Mouse (Mus musculus) lung, postnatal 36 days (tissue): ENCODE measurements around the gene Rem2.

Experiments used
- DNase-seq: peaks from one replicate; pipeline ENCODE4 v3.0.0; 2022; ENCODE audit warnings: mixed read lengths

The Rem2 gene

GRCm38 (mm10) chr14:54443712-54444618 lies 31.9 kb upstream of the Rem2 start:
- DNase-seq = peak; percentile 56

- DNase-seq = no peak
These were observed 30.4 kb upstream of the Rem2 start for GRCm38 (mm10) chr14:54445476-54445875.

DNA sequence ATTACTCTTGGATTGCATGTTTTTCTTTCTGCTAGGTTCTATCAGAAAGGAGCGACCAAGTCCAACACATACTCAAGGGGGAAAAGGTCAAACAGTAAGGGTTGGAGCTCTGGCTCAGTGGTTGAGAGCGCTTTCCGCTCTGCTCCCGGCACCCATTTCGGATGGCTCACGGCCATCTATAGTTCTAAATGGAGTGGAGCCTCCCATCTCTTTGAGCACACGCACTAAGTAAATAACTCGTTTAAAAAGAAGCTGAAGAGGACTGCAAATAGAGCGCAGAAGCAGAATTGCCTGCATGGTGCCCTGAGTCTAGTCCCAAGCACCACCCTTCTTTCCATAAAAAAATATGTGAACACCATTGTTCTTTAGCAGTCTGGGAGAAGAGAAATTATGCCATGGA lies 22.3 kb upstream of the Rem2 start:
- DNase-seq = peak; percentile 53

GRCm38 (mm10) chr14:54454669-54455528 lies 21.0 kb upstream of the Rem2 start:
- peak; percentile 70 for DNase-seq

DNA sequence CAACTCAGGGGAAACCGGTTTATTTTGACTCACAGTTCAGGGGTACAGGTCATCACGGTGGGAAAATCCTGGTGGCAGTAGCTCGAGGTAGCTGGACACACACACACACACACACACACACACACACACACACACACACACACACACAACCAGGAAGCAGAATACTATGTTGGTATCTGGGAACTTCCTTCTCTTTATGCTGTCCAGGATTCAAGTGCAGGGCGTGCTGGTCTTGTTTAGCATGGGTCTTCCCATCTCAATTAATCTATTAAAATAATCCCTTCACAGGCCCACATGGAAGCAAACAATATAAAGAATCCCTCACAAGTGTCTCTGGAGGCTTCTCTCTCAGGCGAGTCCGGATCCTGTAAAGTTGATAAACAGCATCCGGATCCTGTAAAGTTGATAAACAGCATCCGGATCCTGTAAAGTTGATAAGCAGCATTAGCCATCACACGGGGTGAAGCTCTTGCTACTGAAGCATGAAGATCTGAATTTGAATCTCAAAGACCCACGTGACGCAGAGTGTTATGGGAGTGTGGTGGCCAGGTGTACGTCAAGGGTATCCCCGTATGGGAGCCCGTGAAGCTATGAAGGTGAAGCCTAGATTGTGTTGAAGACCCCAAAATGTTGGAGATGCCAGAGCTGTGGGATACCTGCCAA lies 17.9 kb upstream of the Rem2 start:
- DNase-seq = no peak

DNA sequence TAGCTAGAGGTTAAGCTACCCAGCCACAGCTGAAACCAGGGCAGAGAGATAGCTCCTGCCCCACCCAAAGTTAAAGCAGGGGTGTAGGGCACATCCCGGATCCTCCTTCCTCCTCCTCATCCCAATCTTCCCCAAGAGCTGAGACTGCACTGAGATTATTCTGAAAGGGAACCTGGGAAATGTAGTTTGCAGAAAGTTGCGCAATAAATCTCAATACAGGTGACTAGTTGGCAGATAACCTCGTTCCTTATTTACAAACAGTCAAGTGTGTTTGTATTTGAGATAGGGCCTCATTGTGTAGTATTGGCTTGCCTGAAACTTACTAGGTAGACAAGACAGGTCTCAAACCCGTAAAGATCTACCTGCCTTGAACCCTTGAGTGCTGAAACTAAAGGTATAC lies 13.8 kb upstream of the Rem2 start:
- DNase-seq = peak; percentile 57

DNA sequence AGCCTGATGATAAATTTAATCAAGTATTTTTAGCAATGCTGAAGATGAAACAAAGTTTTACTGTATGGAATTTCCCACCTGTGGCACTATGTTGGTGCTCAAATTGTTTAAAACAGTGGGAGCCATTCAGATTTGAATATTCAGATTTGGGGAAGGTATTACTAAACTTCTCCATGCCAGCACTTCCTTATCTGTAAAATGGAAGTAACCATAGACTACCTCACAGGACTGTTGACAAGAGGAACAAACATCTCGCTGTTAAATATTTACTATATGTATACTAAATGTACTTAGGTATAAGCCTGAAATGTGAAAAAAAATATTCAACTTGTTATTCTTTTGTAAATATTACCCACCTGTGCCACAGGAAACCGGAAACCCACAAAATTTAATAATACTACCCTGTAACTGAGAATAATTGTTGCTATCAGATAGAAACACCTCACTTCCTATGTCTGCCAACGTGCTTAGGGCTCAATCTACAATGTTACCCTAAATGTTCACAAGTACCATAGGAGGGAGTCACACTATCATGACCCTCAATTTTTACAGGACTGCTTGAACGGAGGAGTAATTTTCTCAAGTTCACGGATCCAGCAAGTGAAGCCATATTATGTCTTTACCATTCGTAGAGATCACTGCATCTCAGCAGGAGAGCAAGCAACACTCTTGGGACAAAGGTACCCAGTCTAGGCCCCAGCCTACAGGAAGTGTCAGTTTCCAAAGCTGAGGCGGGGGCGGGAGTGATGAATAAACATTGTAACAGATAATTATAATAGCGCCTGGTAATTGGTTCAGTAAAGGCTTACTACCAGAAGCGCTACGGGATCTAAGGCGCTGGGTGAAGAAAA lies 12.6 kb upstream of the Rem2 start:
- no peak for DNase-seq

- DNase-seq = peak; percentile 93
These were observed 12.0 kb upstream of the Rem2 start, which contains the start of gene Lrp10 for GRCm38 (mm10) chr14:54463959-54464292. Lrp10 (plus strand) TSS chr14:54464137.

DNA sequence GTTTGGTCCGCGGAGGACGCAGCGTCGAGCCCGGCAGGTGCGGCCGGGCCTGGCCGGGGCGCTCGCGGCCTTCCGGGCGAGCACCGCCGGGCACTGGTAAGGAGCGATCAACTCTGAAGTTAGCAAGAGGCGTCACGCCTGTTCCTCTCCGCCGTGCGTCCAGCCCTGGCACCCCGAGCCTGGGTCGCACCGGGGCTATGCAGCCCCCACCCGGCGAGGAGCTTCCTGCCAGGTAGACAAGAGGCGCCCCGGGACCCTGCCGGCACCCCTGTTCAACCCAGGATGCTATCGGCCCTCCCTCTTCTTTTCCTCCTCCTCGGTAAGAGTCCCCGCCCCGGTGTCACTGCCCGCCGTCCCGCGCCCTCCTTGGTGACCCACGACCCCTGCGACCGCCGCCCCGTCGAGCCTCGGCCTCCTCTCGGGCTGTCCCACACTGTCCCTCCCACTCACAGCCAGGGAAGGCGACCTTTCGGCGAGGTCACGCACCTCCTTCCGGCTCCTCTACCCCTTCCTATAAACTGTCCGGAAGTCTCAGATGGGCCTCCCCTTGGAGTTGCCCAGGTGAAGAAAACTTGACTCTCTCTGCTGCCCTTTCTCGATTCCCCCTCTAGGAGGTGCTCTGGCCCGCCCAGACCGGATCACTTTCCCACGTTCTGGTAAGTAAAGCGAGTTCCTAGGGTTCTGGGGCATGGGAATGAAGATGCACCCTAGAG lies 11.5 kb upstream of the Rem2 start:
- peak; percentile 87 for DNase-seq

DNA sequence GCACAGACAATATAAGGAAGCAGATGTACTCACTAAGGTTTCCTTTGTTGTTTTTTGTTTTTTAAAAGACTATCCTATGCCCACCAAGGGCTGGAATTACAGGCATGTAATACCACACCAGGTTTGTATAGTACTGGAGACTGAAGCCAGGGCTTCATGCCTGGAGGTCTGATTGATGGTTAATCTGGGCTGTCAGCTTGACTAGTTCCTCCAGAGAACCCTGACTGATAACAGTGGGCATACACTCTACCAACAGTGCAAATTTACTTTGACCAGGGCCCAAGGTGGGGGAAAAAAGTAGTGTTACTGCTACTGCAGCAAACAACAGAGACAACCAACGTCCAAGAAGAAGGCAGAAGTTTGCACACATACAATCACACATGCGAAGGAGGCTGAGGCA lies 4.4 kb upstream of the Rem2 start:
- DNase-seq = no peak

DNA sequence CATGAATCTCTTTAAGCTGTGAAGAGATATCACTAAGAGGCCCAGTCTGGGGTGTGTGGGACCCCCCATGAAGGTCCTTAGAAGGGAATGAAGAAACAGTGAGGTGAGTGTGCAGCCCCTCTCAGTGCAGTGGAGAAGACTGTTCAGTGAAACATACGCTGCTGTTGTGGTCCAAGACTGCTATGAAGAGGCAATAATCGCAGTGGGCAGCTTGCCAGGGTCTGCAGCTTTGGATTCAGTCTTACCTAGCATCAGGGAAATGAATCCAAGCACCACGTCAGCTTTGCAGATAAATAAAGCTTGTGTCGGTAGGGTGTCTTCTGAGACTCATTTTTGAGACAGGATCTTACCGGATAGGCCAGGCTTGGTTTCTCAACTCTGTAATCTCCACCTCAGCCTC lies 3.2 kb upstream of the Rem2 start:
- DNase-seq = no peak

DNA sequence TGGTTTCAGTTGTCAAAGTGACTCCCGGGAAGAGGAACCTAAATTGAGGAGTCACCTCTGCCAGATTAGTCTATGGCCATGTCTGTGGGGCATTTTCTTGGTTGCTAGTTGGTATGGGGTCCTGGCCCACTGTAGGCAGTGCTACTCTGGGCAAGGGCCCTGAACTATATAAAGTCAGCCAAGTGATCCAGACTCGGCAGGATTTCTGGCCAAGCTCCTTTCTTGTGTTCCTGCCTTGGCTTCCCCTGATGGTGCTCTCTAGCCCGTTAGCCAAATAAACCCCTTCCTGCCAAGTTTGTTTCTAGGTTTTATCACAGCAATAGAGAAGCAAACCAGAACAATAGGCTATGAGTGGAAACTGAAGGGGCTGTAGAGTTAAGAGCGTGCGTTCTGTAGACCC lies 1.2 kb upstream of the Rem2 start:
- DNase-seq = no peak

DNA sequence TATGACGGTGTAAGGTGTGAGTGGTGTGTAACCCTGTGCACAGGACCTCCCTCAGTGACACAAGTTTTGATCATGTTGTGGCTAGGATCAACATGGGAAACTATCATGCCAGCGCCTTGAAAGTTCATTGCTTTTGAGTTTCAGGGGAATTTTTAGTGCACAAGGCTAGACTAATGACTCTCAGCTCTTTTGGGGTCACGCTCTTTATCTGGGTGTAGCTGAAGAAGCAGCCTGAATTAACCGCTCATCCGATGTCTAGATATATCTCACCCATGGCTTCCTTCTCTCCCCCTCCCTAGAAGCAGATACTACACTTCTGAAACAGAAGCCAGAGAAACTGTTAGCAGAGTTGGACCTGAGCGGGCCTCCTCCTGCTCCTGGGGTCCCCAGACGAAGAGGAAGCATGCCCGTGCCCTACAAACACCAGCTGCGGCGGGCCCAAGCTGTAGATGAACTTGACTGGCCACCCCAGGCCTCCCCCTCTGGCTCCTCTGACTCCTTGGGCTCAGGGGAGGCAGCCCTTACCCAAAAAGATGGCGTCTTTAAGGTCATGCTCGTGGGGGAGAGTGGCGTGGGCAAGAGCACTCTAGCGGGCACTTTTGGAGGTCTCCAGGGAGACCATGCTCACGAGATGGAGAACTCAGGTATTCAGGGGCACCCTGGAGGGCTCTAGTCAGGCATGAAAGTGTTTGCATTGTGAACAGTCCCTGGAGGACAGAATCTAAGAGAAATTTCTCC lies 1.4 kb downstream of the Rem2 start:
- no peak for DNase-seq

DNA sequence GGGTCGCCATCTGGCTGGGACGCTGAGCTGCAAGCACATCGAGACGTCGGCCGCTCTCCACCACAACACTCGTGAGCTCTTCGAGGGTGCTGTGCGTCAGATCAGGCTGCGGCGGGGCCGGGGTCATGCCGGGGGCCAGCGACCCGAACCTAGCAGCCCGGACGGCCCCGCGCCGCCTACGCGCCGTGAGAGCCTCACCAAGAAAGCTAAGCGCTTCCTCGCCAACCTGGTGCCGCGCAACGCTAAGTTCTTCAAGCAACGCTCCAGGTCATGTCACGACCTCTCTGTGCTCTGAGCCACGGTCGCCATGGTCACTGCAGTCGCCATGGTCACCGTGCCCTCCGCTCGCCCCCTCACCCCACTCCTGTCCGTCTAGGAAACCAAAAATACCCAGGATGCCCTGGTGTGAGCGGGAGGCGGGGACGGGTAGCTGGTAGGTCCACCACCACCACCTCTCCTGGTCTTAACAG lies 3.6 kb downstream of the Rem2 start:
- peak; percentile 54 for DNase-seq

DNA sequence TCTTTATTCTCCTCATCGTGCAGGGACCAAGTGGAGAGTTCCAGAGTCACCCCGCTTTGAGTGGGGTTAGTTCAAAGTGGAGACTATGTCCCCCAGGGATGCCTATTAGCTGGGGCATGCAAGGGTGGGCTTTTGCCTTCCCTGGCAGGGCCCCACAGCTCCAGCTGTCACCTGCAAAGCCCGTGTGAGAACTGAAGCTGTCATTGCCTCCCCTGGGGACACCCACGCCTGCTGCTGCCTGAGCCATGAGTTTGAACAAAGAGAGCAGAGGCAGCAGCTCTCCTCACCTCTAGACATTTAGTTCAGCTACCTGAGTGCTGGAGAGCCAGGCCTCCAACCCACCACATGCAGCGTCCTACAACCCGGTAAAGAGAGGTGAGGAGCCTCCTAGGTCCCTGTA lies 4.8 kb downstream of the Rem2 start:
- DNase-seq = no peak

DNA sequence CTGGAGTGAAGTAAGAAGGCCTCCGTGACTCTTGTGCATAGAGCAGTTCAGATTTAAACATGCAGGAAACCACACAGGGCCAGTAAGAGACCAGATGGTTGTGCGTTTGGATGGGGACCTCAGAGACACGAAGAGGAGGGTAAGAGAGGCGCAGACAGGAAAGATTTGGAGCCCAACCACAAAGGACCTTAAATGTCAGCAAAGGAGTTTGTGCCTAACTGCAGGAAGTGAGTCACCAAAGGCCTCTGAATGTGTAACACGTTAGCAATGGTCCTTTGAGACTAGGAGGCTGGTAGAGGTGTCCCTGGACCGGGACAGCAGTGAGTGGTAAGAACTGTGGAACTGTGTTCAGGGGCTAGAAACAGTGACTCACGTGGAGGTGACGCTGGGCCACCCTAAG lies 5.5 kb downstream of the Rem2 start:
- DNase-seq = no peak

- peak; percentile 71 for DNase-seq
These were observed 6.6 kb downstream of the Rem2 start for GRCm38 (mm10) chr14:54482498-54482897.

DNA sequence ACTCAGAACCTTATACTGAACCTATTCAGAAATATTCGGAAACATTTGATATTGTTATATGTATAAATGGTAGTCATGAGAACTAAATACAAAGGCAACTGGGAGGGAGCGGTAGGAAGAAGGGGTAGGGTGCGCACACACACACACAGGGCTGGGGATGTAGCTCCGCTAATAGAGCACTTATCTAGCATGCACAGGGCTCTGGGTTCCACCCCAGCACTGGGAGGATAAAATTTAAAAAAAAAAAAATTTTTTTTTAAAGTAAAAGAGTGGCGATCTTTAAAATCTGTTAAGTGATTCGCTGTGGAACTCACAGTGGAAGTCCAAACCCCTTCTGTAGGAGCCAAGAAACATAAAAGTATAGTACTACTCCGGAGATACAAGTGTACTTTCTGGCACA lies 10.0 kb downstream of the Rem2 start:
- DNase-seq = no peak

DNA sequence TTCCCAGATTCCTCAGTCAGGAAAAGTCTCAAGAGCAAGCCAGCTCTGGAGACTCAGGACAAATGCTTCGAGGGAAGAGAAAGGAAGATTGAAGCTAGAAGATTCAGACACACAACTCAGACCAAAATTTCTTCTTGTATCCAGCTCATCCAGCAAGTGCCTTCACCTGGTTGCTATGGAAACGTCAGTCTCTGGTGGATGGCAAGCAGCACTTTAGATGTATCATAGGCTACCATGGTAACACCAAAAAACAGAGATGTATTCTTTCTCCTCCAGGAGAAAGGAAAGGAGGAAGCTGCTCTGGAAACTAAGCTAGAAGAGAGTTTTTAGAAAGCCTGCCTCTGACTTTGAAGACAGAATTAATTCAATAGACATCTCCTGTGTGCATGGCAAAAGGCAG lies 11.8 kb downstream of the Rem2 start:
- no peak for DNase-seq

- DNase-seq = no peak
These were observed 12.4 kb downstream of the Rem2 start for GRCm38 (mm10) chr14:54488350-54488749.
